Mouse (Mus musculus) hematopoietic stem cell, adult 5-6 weeks (primary cell): ENCODE results near the gene 2310039H08Rik. TPM values are rescaled to one million over a fixed set of nuclear protein-coding genes. Genes with fewer than 3 reads are reported as not detected.
A peak's percentile ranks its signal among the peaks of the same experiment; 100 is the strongest.

Experiments used
- ATAC-seq, 2 experiments: fragments of 125-278 bp in 1 of 2; replicated peaks in 1 of 2; 2 replicates each; pipeline ENCODE4 v1.8.0; 2016 to 2017; ENCODE audit warnings: inconsistent platforms in 2 of 2, mild to moderate bottlenecking in 2 of 2, moderate number of reproducible peaks in 2 of 2, low read depth in 1 of 2, moderate TSS enrichment in 1 of 2; ENCODE audit not compliant: low FRiP score in 2 of 2, poor library complexity in 2 of 2, severe bottlenecking in 2 of 2, insufficient read depth in 1 of 2, low TSS enrichment in 1 of 2
- total RNA-seq: library from RNA; stranded (forward); fragments of 172-1452, 232-1000 nt; gene quantifications from 2 replicates; pipeline ENCODE4 v1.2.3, GENCODE M21; 2017

Gene 2310039H08Rik
- 8.1 and 22.0 TPM in 2 replicates for total RNA-seq

DNA sequence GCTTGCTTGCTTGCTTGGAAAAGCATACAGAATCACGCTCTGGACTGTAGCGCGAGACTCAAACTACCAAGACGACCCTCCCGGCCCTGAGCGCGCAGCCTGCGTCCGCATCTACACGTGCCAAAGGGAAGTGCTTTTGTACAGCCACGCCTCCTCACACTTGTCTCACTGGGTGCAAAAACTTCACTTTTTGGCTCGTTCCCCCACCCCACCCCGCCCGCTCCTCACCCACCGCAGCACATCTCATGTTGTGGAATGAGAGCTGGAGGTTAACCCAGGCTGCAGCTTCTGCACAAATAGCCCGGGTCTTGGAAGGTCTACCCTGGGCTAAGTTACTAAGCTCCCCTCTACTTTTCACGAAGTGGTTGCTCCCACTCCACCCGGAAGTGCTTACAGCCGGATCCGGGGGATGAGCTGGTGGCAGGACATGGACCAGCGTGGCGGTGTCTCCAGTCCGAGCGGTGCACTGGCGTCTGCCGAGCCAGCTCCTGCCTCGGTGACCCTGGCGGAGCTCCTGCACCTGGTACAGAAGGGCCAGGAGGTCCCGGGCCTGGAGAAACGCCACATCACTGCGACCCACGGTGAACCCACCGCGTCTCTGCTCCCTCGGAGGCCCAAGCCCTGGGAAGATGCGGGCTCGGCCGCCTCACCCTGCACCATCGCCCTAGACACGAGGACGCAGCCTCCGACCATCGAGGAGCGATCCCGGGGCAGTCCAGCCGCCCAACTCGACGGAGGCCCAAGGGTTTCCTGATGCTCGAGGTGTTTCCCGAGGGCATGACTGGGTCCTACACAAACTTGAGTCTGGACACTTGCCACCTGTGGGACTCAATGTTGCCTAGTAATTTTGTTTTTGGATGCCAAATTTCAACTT is at the start of gene 2310039H08Rik:
Gene 2310039H08Rik, plus strand, starts transcription at position 232 of the 874 bp plus-strand sequence.
- ATAC-seq, result peak; percentile 76 to 84

DNA sequence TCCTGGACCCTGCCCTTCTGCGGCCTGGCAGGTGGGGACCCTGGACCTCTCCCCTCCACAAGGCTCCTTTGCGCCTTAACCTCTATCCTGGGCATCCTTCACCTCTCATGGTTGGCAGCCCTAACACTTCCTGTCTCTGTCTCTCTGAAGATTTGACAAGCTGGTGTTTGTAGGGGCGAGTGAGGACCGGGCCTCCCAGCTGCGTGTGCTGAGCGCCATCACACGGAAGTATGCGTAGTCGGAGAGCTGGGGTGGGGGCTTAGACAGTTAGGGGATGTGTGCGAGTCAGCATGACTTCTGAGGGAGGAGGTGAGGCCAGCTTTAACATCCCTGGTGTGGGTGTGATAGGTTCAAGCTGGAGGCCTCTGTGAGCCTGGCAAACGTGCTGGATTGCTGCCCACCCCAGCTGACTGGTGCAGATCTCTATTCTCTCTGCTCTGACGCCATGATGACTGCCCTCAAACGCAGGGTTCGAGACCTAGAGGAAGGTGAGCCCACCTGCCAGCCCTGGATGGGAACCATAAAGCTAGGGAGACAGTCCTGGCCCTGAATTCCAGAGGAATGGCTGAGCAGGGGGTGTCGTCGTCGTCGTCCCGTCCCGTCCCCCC is 47.9 kb upstream of the 2310039H08Rik start:
- ATAC-seq, result no peak

DNA sequence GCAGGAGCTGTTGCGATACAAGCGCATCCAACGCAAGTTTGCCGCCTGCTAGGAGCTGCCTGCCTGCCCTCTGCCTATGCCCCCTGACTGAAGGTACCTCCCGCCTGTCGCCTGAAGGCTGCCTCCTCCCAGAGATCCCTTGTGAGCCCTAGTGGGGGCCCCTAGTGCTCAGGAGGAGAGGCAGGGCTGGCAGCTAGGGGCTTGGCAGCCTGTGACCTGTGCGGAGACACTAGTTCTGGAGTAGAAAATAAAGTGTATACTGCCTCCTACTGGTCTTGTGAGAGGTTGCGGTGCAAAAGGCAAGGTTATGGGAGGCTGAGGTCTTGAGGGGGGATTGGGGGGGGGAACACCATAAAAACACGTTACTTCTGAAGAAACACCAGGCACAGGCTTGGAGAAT is 47.2 kb upstream of the 2310039H08Rik start:
- peak; percentile 52 to 60 for ATAC-seq

DNA sequence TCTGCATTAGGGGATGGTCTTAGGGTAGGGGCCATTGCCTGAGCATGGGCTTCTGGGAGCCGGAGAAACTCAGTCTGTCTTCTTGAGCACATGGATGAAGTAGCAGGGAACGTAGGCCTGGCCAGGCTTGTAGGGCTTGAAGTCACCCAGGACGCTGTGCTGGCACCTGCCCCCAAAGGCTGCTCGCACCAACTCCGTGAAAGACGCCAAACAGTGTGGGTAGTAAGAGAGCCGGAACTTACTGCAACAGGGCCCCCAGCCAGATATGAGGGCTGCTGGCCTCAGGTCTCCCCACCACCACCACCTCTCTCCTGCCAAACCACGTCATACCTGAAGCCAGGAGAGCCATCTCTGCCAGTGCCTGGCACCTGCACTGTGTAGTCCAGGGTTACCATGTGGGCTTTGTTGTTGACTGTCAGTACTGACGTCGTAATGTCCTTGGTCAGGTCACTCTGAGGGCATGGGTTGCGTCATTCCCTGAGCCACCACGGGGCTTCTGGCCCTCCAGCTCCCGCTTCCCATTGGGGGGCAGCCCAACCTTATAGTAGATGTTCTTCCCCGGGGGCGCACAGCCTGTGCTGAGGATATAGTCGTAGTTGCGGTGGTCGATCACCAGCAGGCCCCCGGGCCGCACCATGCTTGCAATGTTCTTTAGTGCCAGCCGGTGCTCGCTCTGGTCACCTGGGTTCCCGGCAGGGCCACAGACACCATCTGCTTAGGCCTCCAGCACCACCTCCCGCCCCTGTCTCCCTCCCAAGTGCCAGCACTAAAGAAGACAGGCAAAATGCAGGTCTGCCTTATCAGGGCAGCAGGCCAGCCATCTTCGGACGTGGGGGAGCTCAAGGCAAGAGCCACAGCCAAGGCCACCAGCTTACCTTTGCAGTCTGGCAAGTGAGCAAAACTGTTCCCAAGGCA is 46.4 kb upstream of the 2310039H08Rik start:
- no peak for ATAC-seq

DNA sequence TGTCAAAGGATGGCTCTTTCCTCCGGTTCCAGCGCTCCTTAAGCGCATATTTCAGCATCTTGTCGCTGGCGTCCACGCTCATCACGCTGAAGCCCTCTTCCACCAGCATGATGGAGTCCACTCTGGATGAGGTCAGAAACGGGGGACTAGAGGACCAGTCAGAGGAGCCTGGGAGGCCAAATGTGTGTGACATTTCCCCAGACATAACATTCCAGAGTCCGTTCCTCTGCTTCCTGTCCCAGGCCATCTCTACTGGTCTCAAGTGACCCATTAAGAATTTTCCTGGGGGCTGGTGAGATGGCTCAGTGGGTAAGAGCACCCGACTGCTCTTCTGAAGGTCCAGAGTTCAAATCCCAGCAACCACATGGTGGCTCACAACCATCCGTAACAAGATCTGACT is 45.2 kb upstream of the 2310039H08Rik start:
- no peak for ATAC-seq

DNA sequence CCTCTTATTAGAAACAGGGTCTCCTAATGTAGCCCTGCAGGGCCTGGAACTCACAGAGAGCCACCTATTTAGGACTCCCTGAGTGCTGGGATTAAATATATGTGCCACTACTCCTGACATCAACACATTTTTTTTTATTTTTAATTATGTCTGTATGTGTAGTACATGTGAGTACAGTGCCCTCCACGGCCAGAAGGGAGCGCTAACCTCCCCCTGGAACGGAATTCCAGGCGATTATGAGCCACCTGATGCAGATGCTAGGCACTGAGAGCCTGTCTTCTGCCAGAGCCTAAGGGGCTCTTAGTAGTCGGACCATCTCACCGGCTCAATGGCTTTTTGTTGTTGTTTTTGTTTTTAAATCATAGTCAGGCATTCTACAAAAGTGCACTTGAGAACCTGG is 44.4 kb upstream of the 2310039H08Rik start:
- no peak for ATAC-seq

DNA sequence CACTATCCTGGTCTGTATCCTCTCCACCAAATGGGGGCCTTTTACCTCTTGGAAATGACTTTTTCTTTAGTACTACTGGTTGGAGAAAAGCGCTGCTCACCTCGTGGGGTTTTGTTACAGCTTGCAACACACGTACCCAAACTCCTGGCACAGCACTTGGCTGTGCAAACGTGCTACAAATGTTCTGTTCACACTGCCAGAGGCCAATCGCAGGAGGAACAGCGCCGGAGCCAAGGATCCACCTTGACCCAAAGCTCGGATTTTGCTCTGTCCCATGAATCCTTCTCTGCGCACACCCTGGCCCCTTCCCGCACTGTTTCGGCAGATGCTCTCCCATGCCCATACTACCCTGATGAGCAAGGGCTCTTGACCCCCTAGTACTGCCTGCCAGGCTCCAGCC is 43.9 kb upstream of the 2310039H08Rik start:
- ATAC-seq, result no peak

DNA sequence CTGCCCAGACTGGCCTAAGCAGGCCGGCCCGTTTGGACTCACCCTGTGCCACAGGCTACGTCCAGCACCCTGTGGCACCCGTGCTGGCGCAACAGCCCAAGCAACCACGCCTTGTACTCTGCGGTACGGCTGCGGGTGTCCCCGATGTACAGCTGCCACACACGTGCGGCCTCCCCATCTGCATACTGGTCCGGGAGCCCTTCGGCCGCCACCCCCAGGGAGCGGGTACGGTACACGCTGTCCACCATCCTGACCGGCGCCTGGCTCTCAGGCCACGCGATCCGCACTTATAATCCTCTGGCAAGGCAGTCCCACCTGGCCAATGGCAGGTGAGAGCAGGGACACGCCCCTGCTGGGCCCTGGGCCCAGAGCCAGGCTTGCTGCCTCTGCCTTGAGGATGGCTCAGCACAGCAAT is 43.5 kb upstream of the 2310039H08Rik start, which contains the start of gene Gnmt:
Gene Gnmt, minus strand, starts transcription at position 265 of the 415 bp plus-strand sequence.
- no peak for ATAC-seq

DNA sequence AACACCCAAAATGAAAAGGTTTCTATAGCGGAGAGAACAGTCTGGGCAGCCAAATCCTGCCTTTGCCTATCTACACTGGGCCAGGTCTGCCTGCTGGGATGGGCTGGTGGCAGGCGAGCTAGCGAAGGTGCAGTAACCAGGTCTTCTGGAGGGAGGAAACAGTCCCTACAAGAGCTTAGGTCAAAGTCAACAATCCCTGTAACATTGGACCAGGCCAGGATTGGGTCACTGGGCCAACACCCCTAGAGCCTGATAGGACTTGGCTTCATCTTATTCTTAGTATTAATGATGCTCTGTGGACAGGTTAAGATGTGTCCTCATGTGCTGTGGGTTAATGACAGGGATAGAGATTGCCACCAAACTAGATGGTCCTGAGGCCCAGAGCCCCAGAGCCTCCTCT is 38.4 kb upstream of the 2310039H08Rik start:
- no peak for ATAC-seq

DNA sequence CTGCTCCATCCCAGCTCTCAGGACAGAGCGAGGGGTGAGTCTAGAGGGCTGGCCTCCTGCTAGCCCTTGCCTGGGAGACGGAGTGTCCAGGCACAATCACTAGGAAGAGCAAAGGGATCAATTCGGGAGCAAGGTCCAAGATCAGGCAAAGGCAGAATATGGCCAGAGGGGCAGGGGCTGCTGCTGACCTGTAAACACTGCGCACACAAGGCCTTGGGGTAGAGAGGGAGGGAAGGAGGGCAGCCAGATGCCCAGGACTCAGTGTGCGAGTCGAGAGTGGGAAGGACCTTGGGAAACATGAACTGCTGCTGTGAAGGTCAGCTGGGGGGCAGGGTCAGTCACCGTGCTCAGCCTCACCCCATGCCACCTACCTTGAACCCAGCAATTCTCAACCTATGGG is 37.1 kb upstream of the 2310039H08Rik start:
- ATAC-seq, result no peak

DNA sequence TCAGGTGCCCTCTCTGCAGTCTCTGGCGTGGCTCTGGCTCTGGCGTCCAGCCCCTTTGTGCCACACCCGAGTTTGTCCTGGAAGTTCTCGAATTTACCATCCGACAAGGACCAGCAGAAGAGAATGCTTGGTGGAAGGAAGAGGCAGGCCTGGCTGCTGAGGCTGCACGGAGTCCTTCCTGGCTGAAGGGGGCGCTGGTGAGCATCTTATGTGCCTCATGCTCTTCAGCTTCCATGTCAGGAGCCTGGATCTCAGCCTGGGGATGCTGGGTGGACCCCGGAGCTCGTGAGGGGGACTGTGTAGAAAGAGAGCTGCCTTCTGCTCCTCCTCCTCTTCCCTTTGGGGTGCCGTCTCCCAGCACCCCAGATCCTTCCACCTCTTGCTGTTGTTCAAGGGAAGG is 36.3 kb upstream of the 2310039H08Rik start:
- peak in 1 of 2 experiments; percentile 58; a peak in 2 of 4 replicates for ATAC-seq

DNA sequence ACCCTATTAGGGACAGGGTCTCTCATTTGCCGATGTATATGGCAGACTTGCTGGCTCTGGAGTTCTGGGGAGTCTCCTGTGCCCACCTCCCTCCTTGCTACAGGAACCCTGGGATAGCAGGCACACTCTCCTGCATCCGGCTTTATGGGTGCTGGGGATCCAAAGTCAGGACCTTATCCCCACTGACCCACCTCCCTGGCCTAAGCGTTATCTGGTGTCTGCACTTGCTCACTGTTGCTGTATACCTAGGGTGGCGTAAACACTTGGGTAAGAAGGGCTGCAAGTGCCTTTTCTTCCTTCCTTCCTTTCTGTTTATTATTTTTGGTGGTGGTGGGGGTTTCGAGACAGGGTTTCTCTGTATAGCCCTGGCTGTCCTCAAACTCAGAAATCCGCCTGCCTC is 31.1 kb upstream of the 2310039H08Rik start:
- no peak for ATAC-seq

DNA sequence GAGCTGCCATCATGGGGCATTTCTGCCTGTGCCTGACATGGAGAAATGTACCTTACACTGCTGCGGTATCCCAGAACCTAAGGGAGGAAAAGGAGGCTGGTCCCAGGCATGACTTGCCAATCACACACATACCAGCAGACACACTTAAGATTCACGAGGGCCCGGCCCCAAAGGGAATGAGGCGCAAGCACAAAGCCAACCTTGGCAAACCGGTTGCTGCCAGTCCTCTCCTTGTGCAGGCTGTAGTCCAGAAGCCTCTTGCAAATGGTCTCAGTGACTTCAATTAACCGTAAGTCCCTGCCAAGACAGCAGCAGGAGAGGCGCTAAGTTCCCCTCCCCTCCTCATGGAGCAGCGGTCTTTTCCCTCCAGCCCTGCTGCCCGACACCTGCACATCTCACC is 29.4 kb upstream of the 2310039H08Rik start:
- ATAC-seq, result no peak

DNA sequence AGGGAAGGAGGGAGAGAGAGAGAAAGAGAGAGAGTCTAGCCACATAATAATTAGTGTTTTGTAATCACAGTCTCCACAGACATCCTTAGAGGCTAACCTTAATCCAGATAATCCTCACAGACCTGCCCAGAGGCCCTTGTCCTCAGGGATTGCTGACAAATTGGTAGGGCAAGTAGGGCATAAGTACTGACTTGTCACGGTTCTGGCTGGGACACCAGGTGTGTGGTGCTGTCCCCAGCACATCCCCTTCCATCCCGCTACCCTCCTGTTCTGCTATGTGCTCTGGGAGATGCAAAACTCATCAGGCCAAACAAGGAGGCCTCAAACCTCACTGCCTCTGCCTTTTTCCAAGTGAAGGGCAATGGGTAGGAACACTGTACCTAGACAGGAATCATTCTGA is 26.9 kb upstream of the 2310039H08Rik start:
- no peak for ATAC-seq

DNA sequence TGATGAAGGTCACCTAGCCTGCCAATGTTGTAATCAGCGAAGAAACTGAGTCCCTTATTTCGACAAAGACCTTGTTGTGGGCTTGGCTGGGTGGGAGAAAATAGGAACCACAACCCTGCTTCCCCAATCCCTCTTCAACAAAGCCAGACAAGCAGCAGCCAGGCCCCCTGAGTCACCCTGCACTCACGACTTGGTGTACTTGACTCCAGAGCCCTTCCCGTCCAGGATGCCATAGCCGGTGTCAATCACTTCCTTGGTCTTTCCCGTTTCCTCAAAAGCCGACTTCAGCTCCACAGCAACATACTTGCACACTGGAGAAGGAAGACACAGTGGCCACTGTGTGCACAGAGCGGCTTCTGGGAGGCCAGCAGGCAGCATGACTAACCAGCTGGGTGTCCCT is 25.2 kb upstream of the 2310039H08Rik start:
- no peak for ATAC-seq

DNA sequence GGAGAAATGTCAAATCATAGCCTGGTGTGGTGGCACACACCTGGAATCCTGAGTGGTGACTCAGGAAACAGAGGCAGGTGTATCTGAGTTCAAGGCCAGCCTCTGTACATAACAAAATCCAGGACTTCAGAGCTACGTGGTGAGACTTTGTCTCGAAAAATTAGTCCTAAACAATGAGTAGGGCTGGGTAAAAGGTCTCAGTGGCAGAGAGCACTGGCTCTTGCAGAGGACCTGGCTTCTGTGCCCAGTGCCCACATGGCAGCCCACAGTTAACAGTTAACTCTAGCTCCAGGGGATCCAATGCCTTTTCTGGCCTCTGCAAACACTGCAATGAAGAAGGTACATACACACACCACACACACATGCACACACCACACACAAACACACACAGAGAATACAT is 24.6 kb upstream of the 2310039H08Rik start:
- ATAC-seq, result no peak

DNA sequence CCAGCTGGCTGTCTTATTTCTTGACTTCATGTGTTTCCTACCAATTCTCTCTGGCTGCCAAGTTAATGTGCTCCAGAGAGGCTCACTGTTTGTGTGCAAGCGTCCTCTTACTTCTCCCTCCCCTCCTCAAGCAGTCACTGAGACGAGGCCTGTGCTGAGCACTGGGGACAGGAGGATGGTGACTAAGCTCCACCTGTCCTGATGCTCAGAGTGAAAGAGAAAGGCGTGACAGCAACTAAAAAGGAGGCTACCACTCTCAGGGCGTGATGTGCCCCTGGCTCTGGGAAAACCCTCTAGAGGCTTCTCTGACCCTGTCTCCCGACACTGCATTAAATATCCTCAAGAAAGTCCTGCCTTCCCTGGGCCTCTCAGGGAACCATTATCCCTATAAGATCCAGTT is 23.2 kb upstream of the 2310039H08Rik start:
- ATAC-seq, result no peak

DNA sequence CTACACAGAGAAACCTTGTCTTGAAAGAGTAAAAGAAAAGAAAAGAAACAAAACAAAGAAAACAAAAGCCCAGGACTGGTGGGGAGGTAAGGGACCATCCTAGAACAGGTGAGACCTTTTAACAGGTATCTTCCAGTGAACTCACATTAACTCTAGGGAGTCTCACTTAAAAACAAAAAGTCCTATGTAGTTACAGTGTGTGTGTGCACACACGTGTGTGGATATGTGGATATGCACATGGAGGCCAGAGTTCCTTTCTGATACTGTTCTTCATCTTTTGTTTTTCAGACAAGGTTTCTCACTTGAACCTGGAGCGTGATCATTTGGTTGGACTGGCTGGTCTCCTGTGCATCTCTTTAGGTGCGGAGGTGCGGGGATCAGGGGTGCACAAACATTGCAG is 21.9 kb upstream of the 2310039H08Rik start:
- no peak for ATAC-seq
